Mouse (Mus musculus): ENCODE measurements around the gene Flrt1. TPM values are rescaled to one million over a fixed set of nuclear protein-coding genes. Genes with fewer than 3 reads are reported as not detected.

The Flrt1 gene
- total RNA-seq (2014; rRNA removed) (0.09 and 0.40 TPM in 2 replicates), polyA plus RNA-seq (2012; rRNA removed) (0.27 and 0.31 TPM in 2 replicates)

DNA sequence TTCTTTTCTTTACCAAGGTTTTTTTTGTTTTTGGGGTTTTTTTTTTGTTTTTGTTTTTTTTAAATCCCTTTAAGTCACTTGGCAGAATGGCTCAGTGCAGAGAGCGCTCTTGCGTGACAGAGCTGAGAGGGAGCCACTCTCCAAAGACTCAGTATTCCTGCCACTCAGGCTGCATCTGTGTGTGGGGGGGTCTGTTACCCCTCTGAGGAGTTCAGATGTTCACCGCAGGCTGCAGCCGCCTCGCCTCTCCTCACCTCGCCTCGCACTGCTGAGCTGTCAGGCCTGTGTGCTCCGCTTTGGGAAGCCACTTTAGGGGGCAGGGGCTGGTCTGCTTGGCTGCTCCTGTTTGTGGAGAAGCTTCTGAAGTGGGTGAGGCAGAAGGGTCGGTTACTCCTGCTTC, at the start of gene Flrt1:
Gene Flrt1, minus strand, starts transcription at position 186 of the 400 bp plus-strand sequence.
- H3K27me3 ChIP-seq (ENCODE audit: control insufficient read depth, insufficient read depth, low read length): no peaks in the 10 kb centered on the region
- no peaks in the 10 kb centered on the region for H3K36me3 ChIP-seq (ENCODE audit: control insufficient read depth, insufficient read depth, low read length)
- TF ChIP-seq CTCF (IDR thresholded peaks at IDR 0.05; ENCODE audit: low read depth, low read length): no peak
- no peak for TF ChIP-seq POLR2A (IDR thresholded peaks at IDR 0.05; ENCODE audit: extremely low read depth, insufficient read depth, low read length)
- H3K4me1 ChIP-seq (ENCODE audit: control insufficient read depth, insufficient read depth, low read length): no peaks in the 10 kb centered on the region
- 93% methylated on average over 9 of the region's 9 CpGs for WGBS
- H3K4me3 ChIP-seq (ENCODE audit: insufficient read depth, low read depth, low read length): no peak within 1 kb of the TSS
- no peak for DNase-seq (ENCODE audit: extremely low read depth, low read depth, low spot score)
- H3K9ac ChIP-seq (ENCODE audit: low read depth, low read length): no peak within 1 kb of the TSS
- H3K79me2 ChIP-seq (ENCODE audit: control insufficient read depth, insufficient read depth, low read length): no peaks in the 10 kb centered on the region
- H3K27ac ChIP-seq (replicated peaks; ENCODE audit: insufficient read depth, low read depth, low read length): no peak within 1 kb of the TSS

DNA sequence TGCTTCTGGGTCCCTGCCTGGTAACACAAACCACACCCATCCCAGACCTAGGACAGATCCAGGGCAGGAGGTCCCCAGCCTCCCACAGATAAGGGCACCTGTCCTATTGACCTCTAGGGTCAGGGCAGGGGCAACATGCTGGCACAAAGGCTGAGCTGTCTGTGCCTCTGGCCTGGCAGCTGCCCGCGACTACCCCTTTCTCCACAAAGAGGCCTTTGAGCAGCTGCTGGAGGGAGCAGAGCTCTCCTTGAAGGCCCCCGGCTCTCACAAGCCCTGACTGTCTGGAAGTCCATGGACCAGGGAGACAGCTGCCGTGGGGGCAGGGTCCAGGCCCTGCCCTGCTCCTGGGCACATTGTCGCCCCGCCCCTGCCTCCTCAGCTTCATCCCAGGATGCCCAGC, 49.7 kb upstream of the Flrt1 start:
- no peak for TF ChIP-seq POLR2A (IDR thresholded peaks at IDR 0.05; ENCODE audit: extremely low read depth, insufficient read depth, low read length)
- TF ChIP-seq CTCF (IDR thresholded peaks at IDR 0.05; ENCODE audit: low read depth, low read length): no peak
- Histone ChIP-seq H3K27ac (replicated peaks; ENCODE audit: insufficient read depth, low read depth, low read length) (no peak overlapping the region), H3K27me3 (ENCODE audit: control insufficient read depth, insufficient read depth, low read length) (no peaks in the 10 kb centered on the region), H3K79me2 (ENCODE audit: control insufficient read depth, insufficient read depth, low read length) (0 out of 2 replicates have a peak, but pooled peaks cover 5% of the 10 kb centered on the region), H3K4me3 (ENCODE audit: insufficient read depth, low read depth, low read length) (no peak overlapping the region), H3K36me3 (ENCODE audit: control insufficient read depth, insufficient read depth, low read length) (no peaks in the 10 kb centered on the region), H3K9ac (ENCODE audit: low read depth, low read length) (no peak overlapping the region), H3K4me1 (ENCODE audit: control insufficient read depth, insufficient read depth, low read length) (peaks cover 13% of the 10 kb centered on the region)
- WGBS: 44% methylated on average over 6 of the region's 6 CpGs
- peak; percentile 88 for DNase-seq (ENCODE audit: extremely low read depth, low read depth, low spot score)

DNA sequence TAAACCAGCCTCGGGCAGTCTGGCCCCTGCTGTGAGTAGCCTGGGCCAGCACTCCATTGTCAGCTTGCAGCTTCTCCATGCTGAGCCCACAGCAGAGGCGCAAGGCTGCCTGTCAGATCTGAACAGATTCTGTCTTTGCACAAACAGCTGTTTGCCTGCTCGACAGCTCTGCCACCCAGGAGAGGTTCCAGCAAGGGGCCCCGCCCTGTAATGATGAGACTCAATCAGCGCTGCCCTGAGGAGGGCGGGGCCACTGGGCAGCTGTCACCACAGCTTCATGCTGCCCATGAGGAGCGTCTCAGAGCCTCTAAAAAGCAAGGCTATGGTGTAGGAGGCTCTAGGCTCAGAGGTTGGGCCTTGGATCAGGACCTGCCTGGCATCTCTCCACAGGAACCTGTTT, 47.7 kb upstream of the Flrt1 start:
- Histone ChIP-seq H3K36me3 (ENCODE audit: control insufficient read depth, insufficient read depth, low read length) (no peaks in the 10 kb centered on the region), H3K4me1 (ENCODE audit: control insufficient read depth, insufficient read depth, low read length) (0 out of 2 replicates have a peak, but pooled peaks cover 9% of the 10 kb centered on the region), H3K4me3 (ENCODE audit: insufficient read depth, low read depth, low read length) (no peak overlapping the region), H3K9ac (ENCODE audit: low read depth, low read length) (no peak overlapping the region), H3K27me3 (ENCODE audit: control insufficient read depth, insufficient read depth, low read length) (no peaks in the 10 kb centered on the region), H3K27ac (replicated peaks; ENCODE audit: insufficient read depth, low read depth, low read length) (no peak overlapping the region), H3K79me2 (ENCODE audit: control insufficient read depth, insufficient read depth, low read length) (0 out of 2 replicates have a peak, but pooled peaks cover 5% of the 10 kb centered on the region)
- DNase-seq (ENCODE audit: extremely low read depth, low read depth, low spot score): no peak
- WGBS: 82% methylated on average over 7 of the region's 7 CpGs
- no peak for TF ChIP-seq CTCF (IDR thresholded peaks at IDR 0.05; ENCODE audit: low read depth, low read length)
- TF ChIP-seq POLR2A (IDR thresholded peaks at IDR 0.05; ENCODE audit: extremely low read depth, insufficient read depth, low read length): no peak

DNA sequence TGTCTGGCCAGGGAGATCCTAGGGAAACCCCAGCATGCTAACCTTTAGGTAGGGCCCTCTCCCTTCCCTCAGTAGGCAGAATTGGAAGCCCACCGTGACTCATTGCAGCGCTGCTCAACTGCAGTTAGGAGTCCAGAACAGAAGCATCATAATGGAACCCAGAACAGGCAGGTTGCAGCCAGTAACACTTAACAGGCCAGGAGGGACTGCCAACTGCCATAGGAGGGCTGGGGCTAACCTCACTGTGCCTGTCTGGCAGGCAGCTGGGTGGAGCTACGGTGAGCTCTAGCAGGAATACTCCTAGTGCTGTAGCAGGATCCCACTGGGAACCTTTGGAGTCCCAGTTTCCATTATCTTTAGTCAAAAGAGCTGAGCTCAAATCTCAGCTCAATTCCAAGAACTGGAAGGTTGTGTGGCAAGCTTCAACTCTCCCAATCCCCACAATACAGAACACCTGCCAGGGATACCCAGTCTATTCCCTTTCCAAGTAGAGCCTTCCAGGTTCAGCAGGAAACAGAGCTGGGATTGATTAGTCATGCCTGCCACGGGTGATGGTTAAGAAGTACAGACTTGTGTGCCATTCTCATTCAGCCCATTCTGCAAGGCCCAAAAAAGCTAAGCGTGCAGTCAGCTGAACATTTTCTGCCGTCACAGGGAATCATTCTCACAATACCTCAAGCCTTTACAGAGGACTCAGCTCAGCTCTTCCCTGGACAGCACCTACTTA, 46.6 kb upstream of the Flrt1 start:
- no peak for DNase-seq (ENCODE audit: extremely low read depth, low read depth, low spot score)
- TF ChIP-seq POLR2A (IDR thresholded peaks at IDR 0.05; ENCODE audit: extremely low read depth, insufficient read depth, low read length): no peak
- TF ChIP-seq CTCF (IDR thresholded peaks at IDR 0.05; ENCODE audit: low read depth, low read length): no peak
- Histone ChIP-seq H3K27ac (replicated peaks; ENCODE audit: insufficient read depth, low read depth, low read length) (no peak overlapping the region), H3K4me3 (ENCODE audit: insufficient read depth, low read depth, low read length) (no peak overlapping the region), H3K27me3 (ENCODE audit: control insufficient read depth, insufficient read depth, low read length) (no peaks in the 10 kb centered on the region), H3K4me1 (ENCODE audit: control insufficient read depth, insufficient read depth, low read length) (0 out of 2 replicates have a peak, but pooled peaks cover 9% of the 10 kb centered on the region), H3K9ac (ENCODE audit: low read depth, low read length) (no peak overlapping the region), H3K36me3 (ENCODE audit: control insufficient read depth, insufficient read depth, low read length) (no peaks in the 10 kb centered on the region), H3K79me2 (ENCODE audit: control insufficient read depth, insufficient read depth, low read length) (0 out of 2 replicates have a peak, but pooled peaks cover 2% of the 10 kb centered on the region)
- WGBS: 95% methylated on average over 6 of the region's 6 CpGs

DNA sequence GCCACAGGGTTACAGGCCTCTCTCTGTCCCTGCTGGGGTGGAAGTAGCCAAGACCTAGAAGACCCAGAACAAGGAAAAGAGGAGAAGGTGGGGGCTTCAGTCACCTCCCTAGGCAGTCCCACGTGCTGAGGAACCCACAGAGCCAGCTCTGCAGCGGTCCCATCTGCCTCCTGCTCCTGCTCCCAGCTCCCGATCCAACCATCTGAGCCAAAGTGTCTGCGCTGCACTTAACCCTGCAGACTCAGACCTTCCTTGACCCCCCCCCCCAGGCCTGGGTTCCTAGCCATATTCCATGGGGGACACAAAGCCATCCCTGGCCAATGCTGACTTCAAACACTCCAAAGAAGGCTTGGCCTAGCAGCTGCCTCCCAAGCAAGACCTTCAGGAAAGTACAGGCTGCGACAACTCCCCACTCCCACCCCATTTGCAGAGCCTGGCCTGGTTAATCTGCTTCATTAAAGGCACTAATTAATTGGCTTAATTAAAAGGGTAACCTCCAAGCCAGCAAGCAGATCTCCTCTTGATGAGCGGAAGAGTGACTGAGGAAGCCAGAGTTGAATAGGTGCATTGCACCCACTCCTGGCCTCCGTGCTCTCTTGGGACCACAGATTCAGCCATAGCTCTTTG, 45.9 kb upstream of the Flrt1 start:
- H3K36me3 ChIP-seq (ENCODE audit: control insufficient read depth, insufficient read depth, low read length): no peaks in the 10 kb centered on the region
- WGBS: 95% methylated on average over 7 of the region's 7 CpGs
- TF ChIP-seq POLR2A (IDR thresholded peaks at IDR 0.05; ENCODE audit: extremely low read depth, insufficient read depth, low read length) (no peak), CTCF (IDR thresholded peaks at IDR 0.05; ENCODE audit: low read depth, low read length) (no peak)
- H3K9ac ChIP-seq (ENCODE audit: low read depth, low read length): no peak overlapping the region
- no peak overlapping the region for H3K27ac ChIP-seq (replicated peaks; ENCODE audit: insufficient read depth, low read depth, low read length)
- H3K27me3 ChIP-seq (ENCODE audit: control insufficient read depth, insufficient read depth, low read length): no peaks in the 10 kb centered on the region
- no peak for DNase-seq (ENCODE audit: extremely low read depth, low read depth, low spot score)
- H3K79me2 ChIP-seq (ENCODE audit: control insufficient read depth, insufficient read depth, low read length): no peaks in the 10 kb centered on the region
- no peak overlapping the region for H3K4me3 ChIP-seq (ENCODE audit: insufficient read depth, low read depth, low read length)
- 0 out of 2 replicates have a peak, but pooled peaks cover 9% of the 10 kb centered on the region for H3K4me1 ChIP-seq (ENCODE audit: control insufficient read depth, insufficient read depth, low read length)

Measured in liver, adult 2 months (tissue).